Mouse (Mus musculus): Measurements from ENCODE around the gene Cct3. TPM values are rescaled to one million over a fixed set of nuclear protein-coding genes. Genes with fewer than 3 reads are reported as not detected.

Cct3 gene
- polyA plus RNA-seq (2014; fragmentation: Illumina TruSeq; extraction: RNeasy Lipid Tissue Mini Kit (QIAGEN cat#74804); ENCODE audit: low read depth, low replicate concordance): 153 TPM

DNA sequence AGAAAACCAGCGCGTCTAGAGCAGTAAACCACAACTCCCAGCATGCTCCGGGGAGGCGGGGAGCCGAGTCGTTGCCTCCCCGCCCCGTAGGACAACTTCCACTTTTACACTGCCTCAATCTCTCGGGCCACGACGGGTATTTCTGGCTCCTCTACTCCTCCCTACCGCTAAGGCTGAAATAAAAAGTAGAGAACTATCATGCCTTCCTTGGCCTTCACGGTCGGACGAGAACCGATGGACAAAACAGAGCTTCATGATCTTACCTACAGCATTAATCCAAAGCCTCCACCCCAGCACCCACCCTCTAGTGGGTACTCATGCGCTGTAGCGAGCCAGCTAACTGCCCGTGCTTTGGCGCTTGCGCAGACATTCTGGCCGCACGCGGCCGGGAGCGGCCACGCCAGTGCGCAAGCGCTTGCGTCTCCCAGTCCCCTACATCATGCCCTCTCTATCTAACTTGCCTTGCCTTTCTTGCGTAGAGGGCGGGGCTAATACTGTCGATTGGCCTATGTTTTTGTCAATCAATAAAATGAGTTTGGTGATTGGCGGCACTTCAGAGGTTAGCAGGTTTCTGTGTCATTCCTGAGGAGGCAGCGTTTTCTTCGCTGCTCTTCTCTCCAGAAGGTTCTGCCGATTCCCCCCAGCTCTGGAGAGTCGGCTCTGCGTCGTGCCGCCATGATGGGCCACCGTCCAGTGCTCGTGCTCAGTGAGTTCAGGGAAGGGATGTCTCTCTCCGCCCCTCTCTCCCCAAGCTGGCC lies at the start of gene Cct3, which contains the start of gene Tsacc:
Cct3 (plus strand) TSS at position 556 of the 758 bp plus-strand sequence.
Tsacc (minus strand) TSS at position 439 of the 758 bp plus-strand sequence.

DNA sequence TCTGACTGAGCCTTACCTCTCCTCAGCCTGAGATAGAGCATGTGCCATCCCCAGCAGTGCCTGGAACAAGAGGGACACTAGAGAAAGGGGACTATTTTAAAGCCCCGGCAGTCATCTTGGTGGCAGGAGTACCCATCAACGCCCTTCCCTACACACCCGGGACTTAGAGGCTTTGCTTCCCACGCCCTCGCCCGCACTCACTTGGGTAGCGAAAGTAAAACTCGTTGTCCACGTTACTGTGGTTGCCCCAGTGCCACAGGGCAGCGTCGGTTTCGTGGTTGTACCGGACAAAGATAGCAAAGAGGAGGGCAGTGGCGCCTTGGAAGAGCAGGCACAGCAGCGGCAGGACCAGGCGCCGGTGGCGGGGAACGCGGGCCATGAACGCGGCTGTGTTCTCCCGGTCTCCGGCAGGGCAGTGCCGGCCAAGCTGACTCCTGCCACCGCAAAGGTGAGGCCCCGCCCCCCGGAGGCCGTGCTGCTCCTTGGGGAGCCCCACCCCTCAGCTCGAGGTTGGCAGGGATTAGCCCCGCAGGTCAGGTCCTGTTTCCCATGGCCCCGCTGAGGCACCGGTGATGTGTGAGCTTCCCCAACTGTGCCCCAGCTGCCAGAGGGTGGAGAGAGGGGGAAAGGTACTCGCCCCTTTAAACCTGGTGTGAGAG lies 42.5 kb upstream of the Cct3 start, which contains the start of gene Rhbg:
Rhbg (minus strand) TSS at position 442 of the 659 bp plus-strand sequence.

DNA sequence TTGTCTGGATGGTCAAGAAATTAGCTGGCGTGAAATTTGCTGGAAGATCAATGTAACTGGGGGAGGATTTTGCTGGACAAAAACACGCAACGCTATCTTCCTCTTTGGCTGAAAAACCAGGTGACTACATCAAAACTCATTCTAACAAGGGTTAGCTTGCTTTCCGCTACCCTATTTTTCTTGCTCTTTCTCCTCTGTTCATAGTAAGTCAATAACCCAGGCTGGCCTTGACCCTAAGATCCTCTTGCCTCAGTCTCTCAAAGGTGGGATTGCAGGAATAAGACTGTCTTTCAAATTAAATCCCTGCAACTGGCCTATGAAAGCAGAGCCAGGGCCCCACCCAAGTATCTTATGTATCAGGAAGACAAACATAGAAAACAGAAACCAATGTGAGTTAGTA lies 9.8 kb upstream of the Cct3 start, which contains the start of gene Gm38392:
Gm38392 (minus strand) TSS at position 101 of the 400 bp plus-strand sequence.

DNA sequence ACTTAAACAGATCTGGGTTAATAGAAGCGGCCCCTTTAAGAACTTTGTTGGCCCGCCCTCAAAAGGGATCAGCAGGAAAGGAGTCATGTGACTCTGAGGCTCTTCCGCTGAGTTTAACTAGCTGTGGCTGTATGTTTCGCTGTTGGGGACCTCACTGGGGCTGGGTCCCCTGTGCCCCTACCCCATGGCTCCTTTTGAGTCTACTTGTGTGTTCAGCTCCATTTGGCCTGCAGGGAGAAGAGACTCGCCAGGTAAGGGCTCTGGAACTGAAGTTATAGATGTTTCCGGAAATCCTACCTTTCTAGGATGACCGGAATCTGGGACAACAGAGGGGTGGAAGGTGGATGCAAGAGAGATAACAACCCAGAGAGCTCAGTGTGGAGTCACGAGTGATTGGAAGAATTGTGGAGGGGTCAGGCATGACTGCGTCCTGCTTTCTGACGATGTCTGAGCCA lies 28.1 kb downstream of the Cct3 start, which contains the start of gene Glmp:
Glmp (plus strand) TSS at position 73 of the 455 bp plus-strand sequence.

DNA sequence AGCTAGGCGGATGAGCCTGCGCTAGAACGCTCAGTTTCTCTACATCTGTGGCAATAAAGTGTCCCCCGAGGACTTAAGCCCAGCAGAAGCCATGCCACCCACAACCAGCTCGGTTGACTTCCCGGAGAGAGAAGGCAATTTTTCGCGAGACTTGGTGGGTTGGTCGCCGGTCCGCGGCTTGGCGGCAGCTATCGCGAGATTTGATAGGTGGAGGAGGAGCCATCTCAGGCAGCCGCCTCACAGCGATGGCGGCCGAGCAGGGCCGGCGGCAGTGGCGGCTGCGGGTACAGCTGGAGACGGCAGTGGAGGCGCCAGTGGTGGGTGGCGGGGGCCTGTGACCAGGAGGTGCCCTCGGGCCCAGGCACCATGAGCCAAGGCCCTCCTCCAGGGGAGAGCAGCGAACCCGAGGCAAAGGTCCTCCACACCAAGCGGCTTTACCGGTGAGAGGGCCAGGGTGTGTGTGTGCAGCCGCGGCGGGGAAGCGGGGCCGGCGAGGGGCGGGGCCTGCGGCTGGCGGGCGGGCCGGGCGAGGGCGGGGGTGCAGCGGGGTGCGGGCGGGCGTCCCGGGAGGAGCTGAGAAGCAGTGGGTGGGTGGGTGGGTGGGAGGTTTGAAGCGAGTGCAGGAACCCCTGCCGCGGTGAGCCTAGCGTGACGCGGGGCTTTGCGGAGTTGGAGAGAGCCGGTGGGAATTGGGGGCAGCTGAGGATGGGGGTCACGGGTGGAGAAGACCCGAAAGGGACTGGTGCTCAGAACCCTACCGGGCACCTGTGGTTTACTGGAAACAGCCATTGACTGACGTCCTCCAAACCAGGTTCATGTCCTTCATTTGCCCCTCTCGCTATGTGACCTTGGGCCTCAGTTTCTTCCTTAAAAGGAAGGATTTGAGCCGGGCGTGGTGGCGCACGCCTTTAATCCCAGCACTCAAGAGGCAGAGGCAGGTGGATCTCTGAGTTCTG lies 39.4 kb downstream of the Cct3 start, which contains the start of the genes Tmem79 and Smg5:
Tmem79 (minus strand) TSS at position 91 of the 956 bp plus-strand sequence.
Smg5 (plus strand) TSS at position 203 of the 956 bp plus-strand sequence.

DNA sequence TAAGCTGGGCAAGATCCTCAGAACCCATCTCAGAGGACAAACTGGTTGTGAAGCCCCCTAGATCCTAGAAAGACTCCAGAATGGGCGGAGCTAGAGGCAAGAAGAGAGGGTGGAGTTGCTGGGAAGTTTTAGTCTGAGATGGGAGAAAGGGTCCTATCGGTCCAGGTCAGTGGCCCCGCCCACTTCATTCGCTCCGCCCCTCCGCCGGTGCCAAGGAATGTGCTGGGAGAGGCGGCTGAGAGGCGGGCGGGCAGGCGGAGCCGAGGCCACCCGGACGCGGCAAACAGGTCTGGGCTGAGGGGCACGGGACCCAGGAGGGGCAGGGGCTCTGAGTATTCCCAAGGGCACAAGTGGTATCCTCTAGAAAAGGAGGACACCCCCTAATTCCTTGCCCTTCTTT lies 67.4 kb downstream of the Cct3 start, which contains the start of gene Paqr6:
Paqr6 (plus strand) TSS at position 248 of the 400 bp plus-strand sequence.

Other genes starting within 250 kb of the Cct3 start
- 88.9 TPM for gene Naxe, start 238.6 kb upstream of the Cct3 start, polyA plus RNA-seq (2014; fragmentation: Illumina TruSeq; extraction: RNeasy Lipid Tissue Mini Kit (QIAGEN cat#74804); ENCODE audit: low read depth, low replicate concordance)
- gene Ttc24, start 218.8 kb upstream of the Cct3 start, polyA plus RNA-seq (2014; fragmentation: Illumina TruSeq; extraction: RNeasy Lipid Tissue Mini Kit (QIAGEN cat#74804); ENCODE audit: low read depth, low replicate concordance): not detected
- gene Iqgap3, start 215.1 kb upstream of the Cct3 start, polyA plus RNA-seq (2014; fragmentation: Illumina TruSeq; extraction: RNeasy Lipid Tissue Mini Kit (QIAGEN cat#74804); ENCODE audit: low read depth, low replicate concordance): 0.34 TPM
- gene Mef2d, start 154.7 kb upstream of the Cct3 start, polyA plus RNA-seq (2014; fragmentation: Illumina TruSeq; extraction: RNeasy Lipid Tissue Mini Kit (QIAGEN cat#74804); ENCODE audit: low read depth, low replicate concordance): 107 TPM
- gene Rhbg, start 42.4 kb upstream of the Cct3 start, polyA plus RNA-seq (2014; fragmentation: Illumina TruSeq; extraction: RNeasy Lipid Tissue Mini Kit (QIAGEN cat#74804); ENCODE audit: low read depth, low replicate concordance): not detected
- gene Gm38392, start 9.9 kb upstream of the Cct3 start, polyA plus RNA-seq (2014; fragmentation: Illumina TruSeq; extraction: RNeasy Lipid Tissue Mini Kit (QIAGEN cat#74804); ENCODE audit: low read depth, low replicate concordance): not detected
- gene Tsacc, start 117 bp upstream of the Cct3 start, polyA plus RNA-seq (2014; fragmentation: Illumina TruSeq; extraction: RNeasy Lipid Tissue Mini Kit (QIAGEN cat#74804); ENCODE audit: low read depth, low replicate concordance): 11.3 TPM
- 72.2 TPM for gene Glmp, start 27.9 kb downstream of the Cct3 start, polyA plus RNA-seq (2014; fragmentation: Illumina TruSeq; extraction: RNeasy Lipid Tissue Mini Kit (QIAGEN cat#74804); ENCODE audit: low read depth, low replicate concordance)
- gene Tmem79, start 39.0 kb downstream of the Cct3 start, polyA plus RNA-seq (2014; fragmentation: Illumina TruSeq; extraction: RNeasy Lipid Tissue Mini Kit (QIAGEN cat#74804); ENCODE audit: low read depth, low replicate concordance): 1.8 TPM
- 58.8 TPM for gene Smg5, start 39.1 kb downstream of the Cct3 start, polyA plus RNA-seq (2014; fragmentation: Illumina TruSeq; extraction: RNeasy Lipid Tissue Mini Kit (QIAGEN cat#74804); ENCODE audit: low read depth, low replicate concordance)
- 1.6 TPM for gene Paqr6, start 67.5 kb downstream of the Cct3 start, polyA plus RNA-seq (2014; fragmentation: Illumina TruSeq; extraction: RNeasy Lipid Tissue Mini Kit (QIAGEN cat#74804); ENCODE audit: low read depth, low replicate concordance)
- gene Bglap3, start 75.6 kb downstream of the Cct3 start, polyA plus RNA-seq (2014; fragmentation: Illumina TruSeq; extraction: RNeasy Lipid Tissue Mini Kit (QIAGEN cat#74804); ENCODE audit: low read depth, low replicate concordance): not detected
- not detected for gene Bglap2, start 81.6 kb downstream of the Cct3 start, polyA plus RNA-seq (2014; fragmentation: Illumina TruSeq; extraction: RNeasy Lipid Tissue Mini Kit (QIAGEN cat#74804); ENCODE audit: low read depth, low replicate concordance)
- not detected for gene Bglap, start 87.3 kb downstream of the Cct3 start, polyA plus RNA-seq (2014; fragmentation: Illumina TruSeq; extraction: RNeasy Lipid Tissue Mini Kit (QIAGEN cat#74804); ENCODE audit: low read depth, low replicate concordance)
- gene Pmf1, start 113.2 kb downstream of the Cct3 start, polyA plus RNA-seq (2014; fragmentation: Illumina TruSeq; extraction: RNeasy Lipid Tissue Mini Kit (QIAGEN cat#74804); ENCODE audit: low read depth, low replicate concordance): 16.4 TPM
- gene Slc25a44, start 128.0 kb downstream of the Cct3 start, polyA plus RNA-seq (2014; fragmentation: Illumina TruSeq; extraction: RNeasy Lipid Tissue Mini Kit (QIAGEN cat#74804); ENCODE audit: low read depth, low replicate concordance): 17.0 TPM
- gene Sema4a, start 164.1 kb downstream of the Cct3 start, polyA plus RNA-seq (2014; fragmentation: Illumina TruSeq; extraction: RNeasy Lipid Tissue Mini Kit (QIAGEN cat#74804); ENCODE audit: low read depth, low replicate concordance): 4.1 TPM
- 80.8 TPM for gene Lmna, start 212.8 kb downstream of the Cct3 start, polyA plus RNA-seq (2014; fragmentation: Illumina TruSeq; extraction: RNeasy Lipid Tissue Mini Kit (QIAGEN cat#74804); ENCODE audit: low read depth, low replicate concordance)
- 0.34 TPM for gene Mex3a, start 235.3 kb downstream of the Cct3 start, polyA plus RNA-seq (2014; fragmentation: Illumina TruSeq; extraction: RNeasy Lipid Tissue Mini Kit (QIAGEN cat#74804); ENCODE audit: low read depth, low replicate concordance)

All from heart, adult 10 weeks (tissue).